Mouse (Mus musculus): ENCODE data around the gene Ksr2. TPM values are rescaled to one million over a fixed set of nuclear protein-coding genes. Genes with fewer than 3 reads are reported as not detected.

Gene Ksr2
- polyA plus RNA-seq, 1 experiment from 2014 or later: 0.36 TPM

DNA sequence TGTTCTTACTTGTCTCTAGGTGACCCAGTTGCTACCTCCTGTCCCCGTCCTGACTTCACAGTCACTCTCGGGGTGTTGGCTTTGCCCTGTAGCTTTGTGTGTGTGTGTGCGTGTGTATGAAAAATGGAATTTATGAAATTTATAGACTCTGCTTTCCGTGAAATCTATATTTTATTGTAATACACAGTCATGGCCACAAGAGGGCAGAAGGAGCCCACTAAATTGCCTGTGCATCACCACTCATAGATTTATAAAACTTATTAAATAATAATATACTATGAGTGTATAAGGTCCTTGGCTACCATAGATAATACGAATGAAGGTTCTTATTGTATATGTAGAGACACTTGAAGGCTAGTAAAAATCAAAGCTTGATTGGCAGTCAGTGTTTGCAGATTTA, 90.6 kb downstream of the Ksr2 start:
- H3K27ac ChIP-seq (ENCODE audit: low read length): no peak overlapping the region
- no peaks in the 10 kb centered on the region for H3K4me1 ChIP-seq (ENCODE audit: control insufficient read depth, insufficient read depth, low read length)
- H3K27me3 ChIP-seq (ENCODE audit: control insufficient read depth, insufficient read depth, low read length): no peaks in the 10 kb centered on the region
- no peak overlapping the region for H3K4me2 ChIP-seq (ENCODE audit: low read depth, low read length)
- WGBS: 85% methylated on average over 5 of the region's 5 CpGs
- no peaks in the 10 kb centered on the region for H3K9me3 ChIP-seq (replicated peaks; ENCODE audit: control insufficient read depth, low read length)
- no peak overlapping the region for H3K4me3 ChIP-seq (replicated peaks; ENCODE audit: low read length)
- H3K9ac ChIP-seq (ENCODE audit: low read length): no peak overlapping the region
- no peaks in the 10 kb centered on the region for H3K36me3 ChIP-seq (ENCODE audit: control insufficient read depth, insufficient read depth, low read length)
- no peak for ATAC-seq (ENCODE audit: insufficient read depth, low FRiP score)

DNA sequence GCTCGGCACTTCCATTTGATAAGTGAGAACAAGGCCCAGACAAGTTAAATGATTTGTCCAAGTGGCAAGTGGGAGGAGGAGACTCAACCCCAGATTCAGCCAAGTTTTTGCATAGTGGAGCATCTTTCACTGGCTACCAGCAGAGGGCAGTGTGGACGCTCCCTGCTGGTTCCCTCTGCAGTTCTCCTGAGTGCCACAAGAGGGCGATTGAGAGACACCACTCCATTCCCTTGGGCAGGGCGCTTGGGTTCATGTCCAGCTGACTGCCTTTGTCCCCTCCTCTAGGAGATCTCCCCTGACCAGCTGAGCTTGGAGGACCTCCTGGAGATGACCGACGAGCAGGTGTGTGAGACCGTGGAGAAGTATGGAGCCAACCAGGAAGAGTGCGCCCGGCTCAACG, 91.4 kb downstream of the Ksr2 start:
- H3K27ac ChIP-seq (ENCODE audit: low read length): no peak overlapping the region
- no peak overlapping the region for H3K9ac ChIP-seq (ENCODE audit: low read length)
- H3K4me2 ChIP-seq (ENCODE audit: low read depth, low read length): no peak overlapping the region
- WGBS: 65% methylated on average over 10 of the region's 10 CpGs
- ATAC-seq (ENCODE audit: insufficient read depth, low FRiP score): no peak; the same call in 1 of the 2 replicates
- no peak overlapping the region for H3K4me3 ChIP-seq (replicated peaks; ENCODE audit: low read length)
- no peaks in the 10 kb centered on the region for H3K9me3 ChIP-seq (replicated peaks; ENCODE audit: control insufficient read depth, low read length)
- no peaks in the 10 kb centered on the region for H3K4me1 ChIP-seq (ENCODE audit: control insufficient read depth, insufficient read depth, low read length)
- H3K27me3 ChIP-seq (ENCODE audit: control insufficient read depth, insufficient read depth, low read length): no peaks in the 10 kb centered on the region
- H3K36me3 ChIP-seq (ENCODE audit: control insufficient read depth, insufficient read depth, low read length): no peaks in the 10 kb centered on the region

DNA sequence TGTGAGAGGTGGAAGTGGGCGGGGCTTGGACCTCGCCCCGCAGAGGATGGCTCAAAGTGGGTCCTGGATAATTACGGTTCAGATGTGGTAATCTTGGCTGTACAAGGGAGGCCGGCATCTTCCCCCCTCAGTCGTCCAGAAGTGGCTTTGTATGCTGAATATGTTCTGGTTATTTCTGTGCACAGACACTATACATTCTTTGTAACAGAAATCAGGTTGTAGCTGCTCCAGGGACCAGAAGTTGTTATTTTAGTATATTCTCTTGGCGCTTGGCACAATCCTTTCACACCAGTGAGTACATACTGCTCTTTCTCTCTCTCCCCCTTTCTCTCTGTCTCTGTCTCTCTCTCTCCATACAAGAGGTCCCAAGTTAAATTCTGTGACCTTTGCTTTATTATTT, 92.0 kb downstream of the Ksr2 start:
- 63% methylated on average over 7 of the region's 7 CpGs for WGBS
- ATAC-seq (ENCODE audit: insufficient read depth, low FRiP score): no peak
- H3K4me3 ChIP-seq (replicated peaks; ENCODE audit: low read length): no peak overlapping the region
- no peaks in the 10 kb centered on the region for H3K36me3 ChIP-seq (ENCODE audit: control insufficient read depth, insufficient read depth, low read length)
- H3K27me3 ChIP-seq (ENCODE audit: control insufficient read depth, insufficient read depth, low read length): no peaks in the 10 kb centered on the region
- no peak overlapping the region for H3K9ac ChIP-seq (ENCODE audit: low read length)
- no peaks in the 10 kb centered on the region for H3K4me1 ChIP-seq (ENCODE audit: control insufficient read depth, insufficient read depth, low read length)
- H3K27ac ChIP-seq (ENCODE audit: low read length): no peak overlapping the region
- H3K9me3 ChIP-seq (replicated peaks; ENCODE audit: control insufficient read depth, low read length): no peaks in the 10 kb centered on the region
- H3K4me2 ChIP-seq (ENCODE audit: low read depth, low read length): no peak overlapping the region

DNA sequence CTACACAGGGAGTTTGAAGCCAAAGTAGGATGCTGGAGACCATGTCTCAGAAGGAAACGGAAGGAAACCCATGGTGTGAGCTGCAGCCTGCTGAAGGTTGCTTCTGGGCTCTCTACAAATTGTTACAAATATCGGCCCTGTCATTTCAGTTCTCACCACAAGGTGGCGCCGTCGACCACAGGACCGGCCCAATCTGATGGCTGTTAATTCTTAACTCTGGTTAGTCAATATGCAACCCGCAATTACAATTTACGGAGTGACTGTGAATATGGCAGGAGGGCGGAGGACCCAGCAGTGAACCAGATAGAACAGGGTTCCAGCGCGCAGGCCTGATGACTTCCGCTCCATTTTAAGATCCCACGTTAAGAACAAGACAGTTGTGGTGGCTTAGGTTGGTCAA, 92.6 kb downstream of the Ksr2 start:
- 30% methylated on average over 13 of the region's 13 CpGs for WGBS
- ATAC-seq (ENCODE audit: insufficient read depth, low FRiP score): no peak; the same call in 1 of the 2 replicates
- H3K9ac ChIP-seq (ENCODE audit: low read length): no peak overlapping the region
- no peaks in the 10 kb centered on the region for H3K27me3 ChIP-seq (ENCODE audit: control insufficient read depth, insufficient read depth, low read length)
- H3K27ac ChIP-seq (ENCODE audit: low read length): no peak overlapping the region
- H3K9me3 ChIP-seq (replicated peaks; ENCODE audit: control insufficient read depth, low read length): no peaks in the 10 kb centered on the region
- no peaks in the 10 kb centered on the region for H3K4me1 ChIP-seq (ENCODE audit: control insufficient read depth, insufficient read depth, low read length)
- H3K4me2 ChIP-seq (ENCODE audit: low read depth, low read length): no peak overlapping the region
- no peak overlapping the region for H3K4me3 ChIP-seq (replicated peaks; ENCODE audit: low read length)
- no peaks in the 10 kb centered on the region for H3K36me3 ChIP-seq (ENCODE audit: control insufficient read depth, insufficient read depth, low read length)

DNA sequence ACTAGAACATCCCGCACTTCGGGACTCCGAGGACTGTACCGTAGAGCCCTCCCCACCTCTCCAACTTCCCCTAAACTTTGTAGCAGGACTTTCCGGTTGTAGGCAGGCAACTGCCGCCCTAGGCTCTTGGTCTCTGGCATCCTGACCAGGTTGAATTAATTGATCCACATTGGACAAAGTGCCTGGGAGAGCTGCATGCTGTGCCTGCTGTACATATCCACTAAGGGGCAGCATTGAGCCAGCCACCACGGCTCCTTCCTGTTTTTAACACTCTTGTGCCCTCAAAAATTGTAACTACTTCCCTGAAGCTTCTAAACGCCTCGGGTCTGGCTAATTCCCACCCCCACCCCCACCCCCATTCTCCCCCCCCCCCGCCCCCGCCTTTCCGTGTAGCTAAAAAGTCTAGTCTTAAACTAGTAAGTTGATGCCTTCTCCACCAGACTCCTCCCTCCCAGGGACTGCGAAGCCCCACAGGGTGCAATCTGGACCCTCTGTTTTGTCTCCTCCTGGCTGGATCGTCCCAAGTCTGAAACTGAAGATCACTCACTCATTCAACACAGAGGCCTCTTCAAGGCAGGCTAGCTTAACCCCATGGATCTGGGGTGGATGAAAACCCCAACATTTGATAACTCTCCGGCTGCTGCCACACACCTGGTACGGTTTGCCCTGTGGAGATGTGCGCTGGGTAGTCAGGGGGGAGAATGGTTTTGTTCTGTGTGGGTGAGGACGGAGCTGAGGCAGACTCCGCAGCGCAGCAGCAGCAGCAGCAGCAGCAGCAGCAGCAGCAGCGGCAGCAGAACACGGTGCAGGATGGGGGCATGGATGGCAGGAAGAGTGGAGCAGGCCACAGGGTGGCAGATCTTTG, 95.9 kb downstream of the Ksr2 start:
- ATAC-seq (ENCODE audit: insufficient read depth, low FRiP score): no peak
- Histone ChIP-seq H3K9me3 (replicated peaks; ENCODE audit: control insufficient read depth, low read length) (no peaks in the 10 kb centered on the region), H3K4me2 (ENCODE audit: low read depth, low read length) (peak overlapping the region; percentile 22; the same call in 1 of the 2 replicates), H3K4me1 (ENCODE audit: control insufficient read depth, insufficient read depth, low read length) (no peaks in the 10 kb centered on the region), H3K27ac (ENCODE audit: low read length) (no peak overlapping the region), H3K36me3 (ENCODE audit: control insufficient read depth, insufficient read depth, low read length) (no peaks in the 10 kb centered on the region), H3K4me3 (replicated peaks; ENCODE audit: low read length) (no peak overlapping the region), H3K9ac (ENCODE audit: low read length) (no peak overlapping the region), H3K27me3 (ENCODE audit: control insufficient read depth, insufficient read depth, low read length) (no peaks in the 10 kb centered on the region; the same call in 1 of the 2 replicates)
- 37% methylated on average over 22 of the region's 22 CpGs for WGBS

DNA sequence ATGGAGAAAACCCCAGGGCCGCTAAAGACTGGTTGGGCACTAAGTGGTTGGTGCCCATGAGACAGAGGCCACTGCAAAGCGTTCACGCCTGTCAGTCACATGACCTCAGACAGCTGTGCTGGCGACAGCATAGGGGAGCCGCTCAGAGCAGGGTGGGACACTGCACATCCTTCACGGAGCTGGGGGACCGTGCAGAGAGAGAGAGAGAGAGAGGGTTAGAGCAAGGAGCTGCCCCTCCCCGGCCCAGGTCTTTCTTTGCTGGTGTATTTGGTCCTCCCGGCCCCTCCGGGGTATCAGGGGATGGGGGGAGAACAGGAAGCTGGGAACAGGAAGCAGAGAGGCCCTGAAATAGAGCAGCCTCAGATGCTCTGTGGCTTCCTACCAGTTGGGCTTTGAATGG, 97.1 kb downstream of the Ksr2 start:
- no peak overlapping the region for H3K4me3 ChIP-seq (replicated peaks; ENCODE audit: low read length)
- H3K4me1 ChIP-seq (ENCODE audit: control insufficient read depth, insufficient read depth, low read length): no peaks in the 10 kb centered on the region
- no peak overlapping the region for H3K9ac ChIP-seq (ENCODE audit: low read length)
- no peak for ATAC-seq (ENCODE audit: insufficient read depth, low FRiP score)
- H3K27ac ChIP-seq (ENCODE audit: low read length): no peak overlapping the region
- no peak overlapping the region for H3K4me2 ChIP-seq (ENCODE audit: low read depth, low read length)
- no peaks in the 10 kb centered on the region for H3K36me3 ChIP-seq (ENCODE audit: control insufficient read depth, insufficient read depth, low read length)
- H3K27me3 ChIP-seq (ENCODE audit: control insufficient read depth, insufficient read depth, low read length): no peaks in the 10 kb centered on the region; the same call in 1 of the 2 replicates
- 68% methylated on average over 10 of the region's 10 CpGs for WGBS
- H3K9me3 ChIP-seq (replicated peaks; ENCODE audit: control insufficient read depth, low read length): no peaks in the 10 kb centered on the region

DNA sequence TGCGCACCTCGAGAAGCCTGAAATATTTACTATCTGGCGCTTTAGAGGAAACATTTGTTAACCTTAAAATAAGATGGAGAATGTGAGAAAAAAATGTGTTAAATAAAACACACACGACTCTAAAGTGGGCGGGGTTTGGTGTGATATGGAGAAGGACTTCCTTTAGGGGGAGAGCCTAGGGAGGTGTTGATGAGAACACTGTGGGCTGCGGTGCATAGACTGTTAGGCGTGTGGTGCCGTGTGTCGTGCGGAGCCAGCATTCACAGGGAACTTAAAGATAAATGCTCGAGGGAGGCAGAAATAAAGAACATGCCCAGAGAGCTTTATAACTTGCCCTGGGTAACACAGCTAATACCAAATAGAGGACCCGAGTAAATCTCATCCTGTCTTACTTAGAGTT, 101.6 kb downstream of the Ksr2 start:
- H3K9ac ChIP-seq (ENCODE audit: low read length): no peak overlapping the region
- no peak overlapping the region for H3K4me3 ChIP-seq (replicated peaks; ENCODE audit: low read length)
- no peaks in the 10 kb centered on the region; the same call in 1 of the 2 replicates for H3K27me3 ChIP-seq (ENCODE audit: control insufficient read depth, insufficient read depth, low read length)
- H3K9me3 ChIP-seq (replicated peaks; ENCODE audit: control insufficient read depth, low read length): no peaks in the 10 kb centered on the region
- no peak overlapping the region for H3K4me2 ChIP-seq (ENCODE audit: low read depth, low read length)
- H3K27ac ChIP-seq (ENCODE audit: low read length): no peak overlapping the region
- 81% methylated on average over 12 of the region's 12 CpGs for WGBS
- no peaks in the 10 kb centered on the region for H3K4me1 ChIP-seq (ENCODE audit: control insufficient read depth, insufficient read depth, low read length)
- ATAC-seq (ENCODE audit: insufficient read depth, low FRiP score): no peak
- H3K36me3 ChIP-seq (ENCODE audit: control insufficient read depth, insufficient read depth, low read length): no peaks in the 10 kb centered on the region

DNA sequence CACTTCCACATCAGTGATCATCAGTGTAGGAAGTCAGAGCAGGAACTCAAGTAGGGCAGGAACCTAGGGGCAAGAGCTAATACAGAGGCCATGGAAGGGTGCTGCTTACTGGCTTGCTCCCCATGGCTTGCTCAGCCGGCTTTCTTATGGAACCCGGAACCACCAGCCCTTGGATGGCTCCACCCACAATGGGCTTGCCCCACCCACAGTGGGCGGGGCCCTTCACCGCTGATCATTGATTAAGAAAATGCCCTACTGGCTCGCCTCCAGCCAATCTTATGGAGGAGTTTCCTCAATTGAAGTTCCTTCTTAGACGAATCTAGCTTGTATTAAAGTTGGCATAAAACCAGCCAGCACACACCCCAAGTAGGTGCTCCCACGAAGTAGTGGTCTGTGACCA, 102.1 kb downstream of the Ksr2 start:
- Histone ChIP-seq H3K27me3 (ENCODE audit: control insufficient read depth, insufficient read depth, low read length) (no peaks in the 10 kb centered on the region; the same call in 1 of the 2 replicates), H3K27ac (ENCODE audit: low read length) (no peak overlapping the region), H3K9ac (ENCODE audit: low read length) (no peak overlapping the region), H3K36me3 (ENCODE audit: control insufficient read depth, insufficient read depth, low read length) (no peaks in the 10 kb centered on the region), H3K4me2 (ENCODE audit: low read depth, low read length) (no peak overlapping the region), H3K4me3 (replicated peaks; ENCODE audit: low read length) (no peak overlapping the region), H3K4me1 (ENCODE audit: control insufficient read depth, insufficient read depth, low read length) (no peaks in the 10 kb centered on the region), H3K9me3 (replicated peaks; ENCODE audit: control insufficient read depth, low read length) (no peaks in the 10 kb centered on the region)
- no peak for ATAC-seq (ENCODE audit: insufficient read depth, low FRiP score)
- 70% methylated on average over 7 of the region's 7 CpGs for WGBS

DNA sequence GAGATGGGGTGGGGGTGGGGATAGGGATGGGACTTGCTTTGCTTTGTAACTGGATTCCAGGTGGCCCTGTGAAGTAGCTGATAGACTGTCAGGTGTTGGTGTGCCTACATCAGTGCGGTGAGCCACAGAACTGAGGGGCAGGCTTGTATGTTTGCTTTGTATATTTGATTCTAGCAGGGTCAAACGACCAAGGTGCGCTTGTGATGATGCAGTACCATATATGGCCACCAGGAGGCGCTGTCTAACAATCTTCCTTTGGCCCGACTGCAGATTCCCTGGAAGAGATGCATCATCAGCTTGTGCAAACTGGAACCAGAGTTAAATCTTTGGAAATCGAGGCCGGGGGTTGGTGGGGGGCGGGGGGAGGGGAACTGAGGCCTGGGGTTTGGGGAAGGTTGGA, 102.8 kb downstream of the Ksr2 start:
- Histone ChIP-seq H3K4me2 (ENCODE audit: low read depth, low read length) (no peak overlapping the region), H3K4me1 (ENCODE audit: control insufficient read depth, insufficient read depth, low read length) (no peaks in the 10 kb centered on the region), H3K9me3 (replicated peaks; ENCODE audit: control insufficient read depth, low read length) (no peaks in the 10 kb centered on the region), H3K36me3 (ENCODE audit: control insufficient read depth, insufficient read depth, low read length) (no peaks in the 10 kb centered on the region), H3K4me3 (replicated peaks; ENCODE audit: low read length) (no peak overlapping the region), H3K27ac (ENCODE audit: low read length) (no peak overlapping the region), H3K9ac (ENCODE audit: low read length) (no peak overlapping the region), H3K27me3 (ENCODE audit: control insufficient read depth, insufficient read depth, low read length) (no peaks in the 10 kb centered on the region; the same call in 1 of the 2 replicates)
- 2% methylated on average over 8 of the region's 8 CpGs for WGBS
- no peak for ATAC-seq (ENCODE audit: insufficient read depth, low FRiP score)

Data from stomach, embryonic 16.5 days (tissue).